Mouse (Mus musculus) bone marrow macrophage, adult 2 months (primary cell): ENCODE results near the gene Ak2.

Experiments used
- CTCF ChIP-seq: IDR thresholded peaks from 2 replicates; pipeline ENCODE4 v1.5.1; 2012; ENCODE audit warnings: low read depth, mild to moderate bottlenecking, low read length, moderate library complexity
- POLR2A ChIP-seq: IDR thresholded peaks from 2 replicates; pipeline ENCODE4 v1.6.1; 2012; ENCODE audit warnings: mild to moderate bottlenecking, low read depth, low read length, borderline replicate concordance

DNA sequence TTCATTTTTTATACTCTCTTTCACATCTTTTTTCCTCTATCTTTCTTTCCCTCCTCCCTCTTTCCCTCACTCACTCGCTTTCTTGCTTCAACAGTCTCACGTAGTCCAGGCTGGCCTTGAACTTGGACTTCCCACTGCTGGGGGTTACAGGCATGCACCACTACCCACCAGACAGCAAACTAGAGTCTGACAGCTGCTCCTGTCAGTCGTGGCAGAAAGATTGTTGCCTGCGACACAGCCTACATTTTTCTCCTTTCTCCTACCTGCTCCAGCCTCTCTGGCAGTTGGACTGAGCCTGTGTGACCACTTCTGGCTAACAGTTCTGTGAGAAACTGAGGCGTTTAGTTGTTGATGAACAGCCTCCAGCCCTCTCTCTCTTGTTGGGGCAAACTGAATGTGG, 63.8 kb downstream of the Ak2 start:
- TF ChIP-seq CTCF (no peak), POLR2A (no peak)
